Mouse (Mus musculus): ENCODE results near the gene Ltb4r1.

- TF ChIP-seq NANOG (IDR thresholded peaks at IDR 0.05; ENCODE audit: borderline replicate concordance, low read length) (no peak), CTCF (conservative IDR thresholded peaks at IDR 0.05; ENCODE audit: low read length) (no peak), POU5F1 (IDR thresholded peaks at IDR 0.05; ENCODE audit: borderline replicate concordance, low read length) (no peak)
Measured at GRCm38 (mm10) chr14:55721076-55721475, 44.7 kb upstream of the Ltb4r1 start.
